Mouse (Mus musculus) liver, embryonic 14.5 days (tissue): Measurements from ENCODE around the gene Ndufs2. TPM values are rescaled to one million over a fixed set of nuclear protein-coding genes. Genes with fewer than 3 reads are reported as not detected.

ENCODE experiments used
- ATAC-seq: fragments of 200-750 bp; cut with Nextera tagmentation; 2 replicates; pipeline ENCODE4 v1.8.0; 2017; ENCODE audit warnings: moderate number of reproducible peaks, mild to moderate bottlenecking, moderate library complexity; ENCODE audit not compliant: insufficient read depth
- DNase-seq, 3 experiments: peaks; one replicate each; pipeline ENCODE4 v3.0.0-alpha.2; 2012 to 2013; ENCODE audit warnings: low read depth in 3 of 3, low spot score in 3 of 3
- H3K27ac ChIP-seq: fragments of 300-500 bp; sonication (generic); 2 replicates; pipeline ENCODE4 v1.5.1; 2014; ENCODE audit warnings: moderate library complexity, mild to moderate bottlenecking, control low read depth, inconsistent platforms
- H3K27me3 ChIP-seq: fragments of 300-500 bp; sonication (generic); 2 replicates; pipeline ENCODE4 v1.6.1; 2014; ENCODE audit warnings: mild to moderate bottlenecking, low read length, moderate library complexity; ENCODE audit not compliant: control insufficient read depth, insufficient read depth
- H3K36me3 ChIP-seq: fragments of 300-500 bp; sonication (generic); replicated peaks from 2 replicates; pipeline ENCODE4 v1.6.1; 2014; ENCODE audit warnings: low read depth; ENCODE audit not compliant: control insufficient read depth, insufficient read depth
- H3K4me1 ChIP-seq, 2 experiments: fragments of 200-500 bp in 1 of 2; fragments of 300-500 bp in 1 of 2; sonication (generic) in 1 of 2; replicated peaks; 2 replicates each; pipeline ENCODE4 v1.6.1; 2012 to 2014; ENCODE audit warnings: antibody characterized with exemption in 1 of 2, inconsistent platforms in 1 of 2, low read length in 1 of 2; ENCODE audit not compliant: control insufficient read depth in 2 of 2, insufficient read depth in 2 of 2
- H3K4me2 ChIP-seq: fragments of 300-500 bp; sonication (generic); 2 replicates; pipeline ENCODE4 v1.6.1; 2014; ENCODE audit warnings: low read depth, mild to moderate bottlenecking, control low read depth, moderate library complexity
- H3K4me3 ChIP-seq, 2 experiments: fragments of 200-500 bp in 1 of 2; fragments of 300-500 bp in 1 of 2; sonication (generic) in 1 of 2; 2 replicates each; pipeline ENCODE4 v1.5.1; 2012 to 2014; ENCODE audit warnings: low read depth in 2 of 2, low read length in 2 of 2, mild to moderate bottlenecking in 2 of 2, control low read depth in 1 of 2, inconsistent platforms in 1 of 2, moderate library complexity in 1 of 2; ENCODE audit not compliant: insufficient read depth in 1 of 2
- H3K9ac ChIP-seq: fragments of 300-500 bp; sonication (generic); replicated peaks from 2 replicates; pipeline ENCODE4 v1.6.1; 2014; ENCODE audit warnings: mild to moderate bottlenecking, control low read depth, moderate library complexity
- H3K9me3 ChIP-seq: fragments of 300-500 bp; sonication (generic); 2 replicates; pipeline ENCODE4 v1.6.1; 2016; ENCODE audit warnings: low read length, mixed read lengths; ENCODE audit not compliant: control insufficient read depth
- CTCF ChIP-seq: IDR thresholded peaks from 2 replicates; pipeline ENCODE4 v1.5.1; 2016; ENCODE audit warnings: antibody characterized with exemption, low read depth, control low read depth
- EP300 ChIP-seq: IDR thresholded peaks from 2 replicates; pipeline ENCODE4 v1.6.1; 2016; ENCODE audit warnings: antibody characterized with exemption, low read depth
- WGBS: fragments of 180-500 bp; shearing (Covaris S2); extraction: QIAGEN DNeasy Blood & Tissue Kit; methylation state at CpG from one replicate; pipeline ENCODE4 v1.1.7; 2014; ENCODE audit not compliant: insufficient replicate concordance; 5-methylcytosine and 5-hydroxymethylcytosine counted together
- polyA plus RNA-seq, 2 experiments: library from polyadenylated mRNA; depleted of rRNA in 1 of 2; stranded (reverse) in 1 of 2; unstranded in 1 of 2; fragments of >200 nt; fragmentation: Nextera tagmentation in 1 of 2; extraction: Ambion mirVana in 1 of 2; gene quantifications; 2 replicates each; pipeline versions ENCODE4 v1.2.1 to v1.2.3; 2012 to 2014

Ndufs2 gene
- polyA plus RNA-seq, 2 experiments: 72.4 to 136 TPM

- Histone ChIP-seq H3K9ac (0 out of 2 replicates have a peak overlapping the region, but pooled peaks have one; percentile 13), H3K4me1 (peaks cover 12 to 24% of the 10 kb centered on the region in 2 experiments), H3K36me3 (peaks cover 26% of the 10 kb centered on the region), H3K4me2 (peak overlapping the region; percentile 45), H3K27me3 (no peaks in the 10 kb centered on the region), H3K9me3 (no peaks in the 10 kb centered on the region), H3K4me3 (peak overlapping the region; percentile 25 to 42; a peak in 3 of 4 replicates), H3K27ac (peak overlapping the region; percentile 23)
- ATAC-seq (peak; percentile 65), DNase-seq (peak in 1 of 3 experiments; percentile 20)
- WGBS: 21% methylated on average over 12 of the region's 12 CpGs
- no peak for TF ChIP-seq CTCF
- TF ChIP-seq EP300: no peak
These were observed 18.1 kb downstream of the Ndufs2 start for GRCm38 (mm10) chr1:171232800-171233730.

DNA sequence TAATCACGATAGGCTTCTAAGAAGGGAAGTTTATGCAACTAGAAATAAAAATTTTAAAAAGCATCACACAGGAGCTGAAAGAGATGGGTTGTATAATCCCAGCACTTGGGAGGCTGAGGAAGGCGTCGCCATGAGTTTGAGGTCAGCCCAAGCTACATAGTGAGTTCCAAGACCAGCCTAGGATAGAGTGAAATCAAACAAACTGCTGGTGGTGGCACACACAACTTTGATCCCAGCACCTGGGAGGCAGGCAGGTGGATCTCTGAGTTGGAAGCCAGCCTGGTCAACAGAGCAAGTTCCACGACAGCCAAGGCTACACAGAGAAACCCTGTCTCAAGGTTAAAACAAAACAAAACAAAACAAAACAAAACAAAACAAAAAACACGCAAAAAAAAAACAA, 18.8 kb downstream of the Ndufs2 start:
- no peaks in the 10 kb centered on the region for H3K9me3 ChIP-seq
- WGBS: 43% methylated on average over 5 of the region's 5 CpGs
- no peak for DNase-seq
- peaks cover 12 to 24% of the 10 kb centered on the region in 2 experiments for H3K4me1 ChIP-seq
- H3K36me3 ChIP-seq: peaks cover 19% of the 10 kb centered on the region
- no peaks in the 10 kb centered on the region for H3K27me3 ChIP-seq
- H3K9ac ChIP-seq: no peak overlapping the region
- no peak for TF ChIP-seq EP300
- no peak for TF ChIP-seq CTCF
- H3K27ac ChIP-seq: no peak overlapping the region
- no peak for ATAC-seq
- H3K4me2 ChIP-seq: peak overlapping the region; percentile 45
- H3K4me3 ChIP-seq: peak overlapping the region in 1 of 2 experiments; percentile 20; a peak in 1 of 4 replicates

DNA sequence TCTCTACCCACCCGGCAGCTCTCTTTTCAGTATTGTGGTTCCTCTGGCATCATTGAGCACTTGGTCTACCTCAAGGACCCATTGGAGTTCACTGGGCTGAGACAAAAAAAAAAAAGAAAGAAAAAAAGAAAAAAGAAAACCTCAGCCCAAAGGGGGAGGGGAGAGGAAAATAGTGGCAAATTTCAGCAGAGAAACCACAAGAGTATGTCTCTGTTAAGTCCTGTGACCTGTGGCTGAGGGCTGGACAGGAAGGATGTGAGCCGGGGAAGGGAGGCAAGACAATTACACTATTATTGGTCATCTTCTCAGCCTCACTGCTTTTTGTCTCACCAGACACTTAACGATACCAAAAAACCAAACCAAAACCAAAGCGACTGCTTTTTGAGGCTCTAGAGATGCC, 19.3 kb downstream of the Ndufs2 start:
- Histone ChIP-seq H3K9ac (no peak overlapping the region), H3K36me3 (peaks cover 14% of the 10 kb centered on the region), H3K27me3 (no peaks in the 10 kb centered on the region), H3K27ac (no peak overlapping the region), H3K4me2 (no peak overlapping the region; the same call in 1 of the 2 replicates), H3K4me3 (no peak overlapping the region), H3K4me1 (peaks cover 12 to 24% of the 10 kb centered on the region in 2 experiments), H3K9me3 (no peaks in the 10 kb centered on the region)
- 24% methylated on average over 4 of the region's 4 CpGs for WGBS
- no peak for ATAC-seq
- TF ChIP-seq EP300: no peak
- no peak for TF ChIP-seq CTCF
- no peak for DNase-seq

- H3K36me3 ChIP-seq: peaks cover 2% of the 10 kb centered on the region
- no peaks in the 10 kb centered on the region for H3K27me3 ChIP-seq
- H3K4me1 ChIP-seq: peaks cover 12 to 24% of the 10 kb centered on the region in 2 experiments
- no peak overlapping the region for H3K4me3 ChIP-seq
- no peak overlapping the region for H3K27ac ChIP-seq
- no peak overlapping the region for H3K4me2 ChIP-seq
- no peak overlapping the region for H3K9ac ChIP-seq
- no peaks in the 10 kb centered on the region for H3K9me3 ChIP-seq
- DNase-seq (no peak), ATAC-seq (no peak)
- no peak for TF ChIP-seq CTCF
- TF ChIP-seq EP300: no peak
- whole genome bisulfite sequencing: 68% methylated on average over 3 of the region's 3 CpGs
These were observed 21.0 kb downstream of the Ndufs2 start for GRCm38 (mm10) chr1:171230215-171230614.

GRCm38 (mm10) chr1:171229750-171230149, 21.4 kb downstream of the Ndufs2 start:
- H3K4me1 ChIP-seq: peaks cover 12 to 24% of the 10 kb centered on the region in 2 experiments
- no peaks in the 10 kb centered on the region for H3K27me3 ChIP-seq
- no peak overlapping the region for H3K4me3 ChIP-seq
- no peak overlapping the region for H3K27ac ChIP-seq
- no peak overlapping the region for H3K9ac ChIP-seq
- WGBS: 61% methylated on average over 6 of the region's 6 CpGs
- ATAC-seq (no peak), DNase-seq (no peak)
- no peak overlapping the region for H3K4me2 ChIP-seq
- H3K9me3 ChIP-seq: no peaks in the 10 kb centered on the region
- no peak for TF ChIP-seq CTCF
- TF ChIP-seq EP300: no peak
- peaks cover 2% of the 10 kb centered on the region for H3K36me3 ChIP-seq
